Mouse (Mus musculus): ENCODE results near the gene Gm45711. TPM values are rescaled to one million over a fixed set of nuclear protein-coding genes. Genes with fewer than 3 reads are reported as not detected.
A peak's percentile ranks its signal among the peaks of the same experiment; 100 is the strongest.

Gm45711 gene
- total and polyA plus RNA-seq, 2 experiments from 2014 or later: not detected

GRCm38 (mm10) chr8:104242038-104242644 lies 67.7 kb downstream of the Gm45711 start:
- ATAC-seq (no peak), DNase-seq (no peak)
- Histone ChIP-seq H3K4me2 (ENCODE audit: low read depth) (no peak overlapping the region), H3K27me3 (ENCODE audit: insufficient read depth, low read length) (no peaks in the 10 kb centered on the region), H3K9ac (no peak overlapping the region), H3K9me3 (ENCODE audit: low read length) (no peaks in the 10 kb centered on the region), H3K4me3 (ENCODE audit: low read depth, low read length) (no peak overlapping the region), H3K27ac (ENCODE audit: low read depth, low read length) (no peak overlapping the region), H3K36me3 (ENCODE audit: insufficient read depth) (peaks cover 84% of the 10 kb centered on the region), H3K4me1 (ENCODE audit: insufficient read depth) (peaks cover 2% of the 10 kb centered on the region; the same call in 1 of the 2 replicates)
- TF ChIP-seq CTCF (IDR thresholded peaks at IDR 0.05; ENCODE audit: low read depth): no peak
- 88% methylated on average over 12 of the region's 12 CpGs for WGBS

DNA sequence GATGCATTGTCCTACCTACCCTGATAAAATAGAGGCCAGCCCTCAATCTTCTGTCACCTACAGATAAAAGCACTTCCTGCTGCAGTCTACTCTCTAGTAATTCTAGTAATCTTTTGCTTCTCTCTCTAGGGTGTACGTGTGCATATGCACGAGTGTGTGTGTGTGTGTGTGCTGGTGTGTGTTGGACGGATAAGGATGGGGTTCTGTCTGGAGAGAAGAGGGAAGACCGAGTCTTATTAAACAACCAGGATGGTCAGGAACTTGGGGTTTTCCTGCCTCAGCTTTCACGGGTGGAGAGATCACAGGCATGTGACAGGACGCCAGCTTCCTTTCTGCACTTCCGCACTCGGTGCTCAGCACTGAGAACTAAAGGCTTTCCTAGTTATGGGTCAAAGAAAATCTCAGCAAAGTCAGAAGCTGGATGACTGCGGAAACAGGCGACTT lies 70.4 kb downstream of the Gm45711 start:
- Histone ChIP-seq H3K9me3 (ENCODE audit: low read length) (no peaks in the 10 kb centered on the region), H3K4me2 (ENCODE audit: low read depth) (no peak overlapping the region), H3K27me3 (ENCODE audit: insufficient read depth, low read length) (no peaks in the 10 kb centered on the region), H3K9ac (no peak overlapping the region), H3K4me1 (ENCODE audit: insufficient read depth) (no peaks in the 10 kb centered on the region), H3K36me3 (ENCODE audit: insufficient read depth) (peaks cover 92% of the 10 kb centered on the region), H3K4me3 (ENCODE audit: low read depth, low read length) (no peak overlapping the region), H3K27ac (ENCODE audit: low read depth, low read length) (no peak overlapping the region)
- ATAC-seq: no peak
- WGBS: 92% methylated on average over 10 of the region's 10 CpGs
- TF ChIP-seq CTCF (IDR thresholded peaks at IDR 0.05; ENCODE audit: low read depth): no peak
- DNase-seq: no peak

GRCm38 (mm10) chr8:104234573-104234972 lies 75.3 kb downstream of the Gm45711 start:
- H3K27ac ChIP-seq (ENCODE audit: low read depth, low read length): no peak overlapping the region
- WGBS: 49% methylated on average over 6 of the region's 6 CpGs
- H3K4me1 ChIP-seq (ENCODE audit: insufficient read depth): no peaks in the 10 kb centered on the region
- peak; percentile 62 for TF ChIP-seq CTCF (IDR thresholded peaks at IDR 0.05; ENCODE audit: low read depth)
- peaks cover 91% of the 10 kb centered on the region for H3K36me3 ChIP-seq (ENCODE audit: insufficient read depth)
- no peaks in the 10 kb centered on the region for H3K27me3 ChIP-seq (ENCODE audit: insufficient read depth, low read length)
- no peak overlapping the region for H3K4me2 ChIP-seq (ENCODE audit: low read depth)
- H3K9ac ChIP-seq: no peak overlapping the region
- DNase-seq: no peak
- H3K9me3 ChIP-seq (ENCODE audit: low read length): no peaks in the 10 kb centered on the region
- no peak overlapping the region for H3K4me3 ChIP-seq (ENCODE audit: low read depth, low read length)
- ATAC-seq: 0 out of 2 replicates have a peak, but pooled peaks have one; percentile 60

DNA sequence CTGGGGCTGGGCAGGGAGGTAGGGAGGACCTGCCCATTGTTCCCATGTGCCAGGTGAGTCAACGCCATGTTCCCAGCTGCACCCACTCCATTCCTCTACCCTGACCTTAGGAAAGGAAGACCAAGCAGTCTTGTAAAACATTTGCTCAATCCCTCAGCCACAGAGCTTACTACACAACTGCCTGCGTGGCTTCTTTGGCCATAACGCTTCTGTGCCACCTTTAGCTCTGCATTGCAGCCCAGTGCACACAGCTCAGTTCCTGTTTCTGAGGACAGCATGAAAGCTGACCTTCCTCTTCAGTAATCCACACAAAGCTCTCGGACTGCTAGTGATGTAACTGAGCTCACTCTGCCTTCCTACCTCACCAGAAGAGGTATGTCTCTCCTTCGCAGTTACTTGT lies 77.0 kb downstream of the Gm45711 start:
- TF ChIP-seq CTCF (IDR thresholded peaks at IDR 0.05; ENCODE audit: low read depth): no peak
- ATAC-seq (no peak), DNase-seq (no peak)
- Histone ChIP-seq H3K36me3 (ENCODE audit: insufficient read depth) (peaks cover 90% of the 10 kb centered on the region), H3K27ac (ENCODE audit: low read depth, low read length) (no peak overlapping the region), H3K9ac (no peak overlapping the region), H3K4me2 (ENCODE audit: low read depth) (no peak overlapping the region), H3K4me3 (ENCODE audit: low read depth, low read length) (no peak overlapping the region), H3K27me3 (ENCODE audit: insufficient read depth, low read length) (no peaks in the 10 kb centered on the region), H3K4me1 (ENCODE audit: insufficient read depth) (no peaks in the 10 kb centered on the region), H3K9me3 (ENCODE audit: low read length) (no peaks in the 10 kb centered on the region)
- 98% methylated on average over 5 of the region's 5 CpGs for WGBS

DNA sequence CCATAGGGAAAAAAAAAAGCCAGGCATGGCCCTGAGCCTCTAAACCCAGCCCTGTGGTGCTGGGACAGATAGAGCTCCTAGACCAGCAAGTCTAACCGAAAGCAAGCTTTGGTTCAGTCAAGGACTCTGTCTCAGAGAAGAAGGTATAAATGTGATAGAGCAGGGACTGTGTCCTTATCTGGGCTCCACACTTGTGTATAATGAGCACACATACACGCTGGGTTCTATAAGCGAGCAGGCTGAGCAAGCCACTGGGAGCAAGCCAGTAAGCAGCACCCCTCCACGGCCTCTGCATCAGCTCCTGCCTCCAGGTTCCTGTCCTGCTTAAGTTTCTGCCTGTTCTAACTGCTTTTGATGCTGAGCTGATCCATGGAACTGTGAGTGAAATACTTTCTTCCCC lies 77.8 kb downstream of the Gm45711 start:
- 98% methylated on average over 4 of the region's 4 CpGs for WGBS
- H3K4me1 ChIP-seq (ENCODE audit: insufficient read depth): no peaks in the 10 kb centered on the region
- H3K27me3 ChIP-seq (ENCODE audit: insufficient read depth, low read length): no peaks in the 10 kb centered on the region
- H3K27ac ChIP-seq (ENCODE audit: low read depth, low read length): no peak overlapping the region
- ATAC-seq (no peak), DNase-seq (no peak)
- H3K9ac ChIP-seq: no peak overlapping the region
- no peak overlapping the region for H3K4me2 ChIP-seq (ENCODE audit: low read depth)
- no peaks in the 10 kb centered on the region for H3K9me3 ChIP-seq (ENCODE audit: low read length)
- no peak for TF ChIP-seq CTCF (IDR thresholded peaks at IDR 0.05; ENCODE audit: low read depth)
- H3K4me3 ChIP-seq (ENCODE audit: low read depth, low read length): no peak overlapping the region
- H3K36me3 ChIP-seq (ENCODE audit: insufficient read depth): peaks cover 90% of the 10 kb centered on the region

Other genes with a start within 250 kb of the Gm45711 start
- 10.9 and 18.1 TPM in 2 replicates for gene Cdh5, start 208.5 kb downstream of the Gm45711 start, total RNA-seq (2014; rRNA removed)
- gene Cdh5, start 208.5 kb downstream of the Gm45711 start, polyA plus RNA-seq (2015; fragmentation: Nextera tagmentation; extraction: Ambion mirVana): 8.1 and 8.4 TPM in 2 replicates
- gene Bean1, start 139.6 kb downstream of the Gm45711 start, total RNA-seq (2014; rRNA removed): 18.2 and 18.9 TPM in 2 replicates
- 8.6 and 9.9 TPM in 2 replicates for gene Bean1, start 139.6 kb downstream of the Gm45711 start, polyA plus RNA-seq (2015; fragmentation: Nextera tagmentation; extraction: Ambion mirVana)
- gene Tk2, start 61.5 kb downstream of the Gm45711 start, total RNA-seq (2014; rRNA removed): 45.2 and 52.9 TPM in 2 replicates
- gene Tk2, start 61.5 kb downstream of the Gm45711 start, polyA plus RNA-seq (2015; fragmentation: Nextera tagmentation; extraction: Ambion mirVana): 45.2 and 45.3 TPM in 2 replicates
- gene Cklf, start 59.2 kb downstream of the Gm45711 start, total RNA-seq (2014; rRNA removed): 19.1 and 29.2 TPM in 2 replicates
- gene Cklf, start 59.2 kb downstream of the Gm45711 start, polyA plus RNA-seq (2015; fragmentation: Nextera tagmentation; extraction: Ambion mirVana): 24.8 and 26.8 TPM in 2 replicates
- 0.14 TPM in 1 of 2 replicates, not detected in the other for gene Cmtm2a, start 16.9 kb downstream of the Gm45711 start, total RNA-seq (2014; rRNA removed)
- 0.17 TPM in 1 of 2 replicates, not detected in the other for gene Cmtm2a, start 16.9 kb downstream of the Gm45711 start, polyA plus RNA-seq (2015; fragmentation: Nextera tagmentation; extraction: Ambion mirVana)
- 0.62 TPM in 1 of 2 replicates, not detected in the other for gene Cmtm1, start 64 bp upstream of the Gm45711 start, total RNA-seq (2014; rRNA removed)
- gene Cmtm1, start 64 bp upstream of the Gm45711 start, polyA plus RNA-seq (2015; fragmentation: Nextera tagmentation; extraction: Ambion mirVana): not detected in 2 replicates
- not detected in 2 replicates for gene Gm11020, start 11.5 kb upstream of the Gm45711 start, total RNA-seq (2014; rRNA removed)
- gene Gm11020, start 11.5 kb upstream of the Gm45711 start, polyA plus RNA-seq (2015; fragmentation: Nextera tagmentation; extraction: Ambion mirVana): not detected in 2 replicates
- gene Cmtm2b, start 12.1 kb upstream of the Gm45711 start, total RNA-seq (2014; rRNA removed): 0.38 TPM in 1 of 2 replicates, not detected in the other
- gene Cmtm2b, start 12.1 kb upstream of the Gm45711 start, polyA plus RNA-seq (2015; fragmentation: Nextera tagmentation; extraction: Ambion mirVana): not detected in 2 replicates
- gene Cmtm3, start 29.3 kb upstream of the Gm45711 start, total RNA-seq (2014; rRNA removed): 18.4 and 22.0 TPM in 2 replicates
- gene Cmtm3, start 29.3 kb upstream of the Gm45711 start, polyA plus RNA-seq (2015; fragmentation: Nextera tagmentation; extraction: Ambion mirVana): 33.0 and 34.4 TPM in 2 replicates
- gene Cmtm4, start 85.7 kb upstream of the Gm45711 start, total RNA-seq (2014; rRNA removed): 32.9 and 35.1 TPM in 2 replicates
- gene Cmtm4, start 85.7 kb upstream of the Gm45711 start, polyA plus RNA-seq (2015; fragmentation: Nextera tagmentation; extraction: Ambion mirVana): 2.0 and 2.3 TPM in 2 replicates
- 104 and 125 TPM in 2 replicates for gene Dync1li2, start 133.0 kb upstream of the Gm45711 start, total RNA-seq (2014; rRNA removed)
- 46.4 and 74.0 TPM in 2 replicates for gene Dync1li2, start 133.0 kb upstream of the Gm45711 start, polyA plus RNA-seq (2015; fragmentation: Nextera tagmentation; extraction: Ambion mirVana)
- gene Terb1, start 199.8 kb upstream of the Gm45711 start, total RNA-seq (2014; rRNA removed): 0.43 and 0.46 TPM in 2 replicates
- gene Terb1, start 199.8 kb upstream of the Gm45711 start, polyA plus RNA-seq (2015; fragmentation: Nextera tagmentation; extraction: Ambion mirVana): 0.14 and 0.44 TPM in 2 replicates
- 86.3 and 97.6 TPM in 2 replicates for gene Nae1, start 224.6 kb upstream of the Gm45711 start, total RNA-seq (2014; rRNA removed)
- 120 and 134 TPM in 2 replicates for gene Nae1, start 224.6 kb upstream of the Gm45711 start, polyA plus RNA-seq (2015; fragmentation: Nextera tagmentation; extraction: Ambion mirVana)
- 2.2 and 2.5 TPM in 2 replicates for gene Car7, start 224.6 kb upstream of the Gm45711 start, total RNA-seq (2014; rRNA removed)
- 1.6 and 2.0 TPM in 2 replicates for gene Car7, start 224.6 kb upstream of the Gm45711 start, polyA plus RNA-seq (2015; fragmentation: Nextera tagmentation; extraction: Ambion mirVana)

Measured in forebrain, postnatal 0 days (tissue).